In the genomic region with DNA sequence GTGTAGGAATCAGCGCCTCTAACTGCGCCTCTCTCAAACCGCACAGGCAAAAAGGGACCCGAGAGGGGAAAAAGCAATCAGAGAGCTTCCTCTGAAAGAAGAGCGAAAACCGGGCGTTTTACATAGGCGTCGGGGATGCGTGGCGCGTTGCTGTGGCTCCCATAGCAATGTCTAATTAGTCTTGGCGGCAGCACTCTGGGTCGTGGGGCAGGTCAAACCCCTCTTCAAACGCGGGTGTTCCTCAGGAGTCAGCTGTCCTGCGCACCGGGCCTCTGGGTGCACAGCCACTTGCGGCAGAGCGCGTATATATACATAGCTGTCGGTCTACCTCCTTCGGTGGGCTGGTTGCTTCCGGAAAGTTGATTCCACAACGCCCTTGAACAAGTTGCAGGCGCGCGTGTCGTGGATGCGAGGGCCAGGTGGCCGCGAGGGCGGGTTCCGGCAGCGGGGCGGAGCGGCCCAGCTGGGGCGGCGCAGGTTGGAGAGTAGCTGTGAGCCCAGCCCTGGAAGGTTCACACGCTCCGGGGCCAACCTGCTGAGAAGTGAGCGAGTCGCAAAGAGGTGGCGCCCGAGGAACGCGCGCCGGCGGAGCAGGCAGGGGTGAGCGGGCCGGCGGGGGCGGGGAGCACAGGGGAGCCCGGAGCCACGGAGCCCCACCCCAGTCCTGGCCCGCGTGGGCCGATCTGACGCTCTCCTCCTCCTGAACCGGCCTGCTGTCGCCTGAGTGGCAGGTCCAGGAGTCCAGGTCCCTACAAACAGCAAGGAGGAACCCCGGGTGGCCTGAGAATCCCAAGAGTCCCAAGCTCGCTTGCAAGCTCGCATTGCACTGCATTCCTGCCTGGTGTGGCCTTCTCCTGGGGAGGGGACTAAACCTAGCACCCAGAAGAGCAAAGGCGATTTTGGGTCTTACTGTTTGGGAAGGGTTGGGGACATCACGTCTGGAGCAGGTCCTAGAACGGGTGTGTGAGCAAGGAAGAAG, we compare ENCODE assay signal across 8 mouse cellular contexts. TPM values are rescaled to one million over a fixed set of nuclear protein-coding genes. Genes with fewer than 3 reads are reported as not detected.
DNase-seq lines count a peak whose midpoint lies in the region; ATAC-seq and TF ChIP-seq lines count a peak whose summit lies in the region.

Pthlh (minus strand) TSS at position 597 of the 979 bp plus-strand sequence.

- no peaks in the 10 kb centered on the region for H3K36me3 ChIP-seq in intestine, embryonic 14.5 days (ENCODE audit: control insufficient read depth, insufficient read depth, low read length)
- H3K36me3 ChIP-seq in limb, embryonic 10.5 days = no peaks in the 10 kb centered on the region
- H3K36me3 ChIP-seq in midbrain, embryonic 10.5 days = no peaks in the 10 kb centered on the region
- H3K36me3 ChIP-seq in small intestine, adult 2 months (ENCODE audit: control insufficient read depth, insufficient read depth, low read length) = no peaks in the 10 kb centered on the region

- peaks cover 65% of the 10 kb centered on the region for H3K27me3 ChIP-seq in intestine, embryonic 14.5 days (replicated peaks; ENCODE audit: control insufficient read depth, insufficient read depth, low read length)
- H3K27me3 ChIP-seq in limb, embryonic 10.5 days (ENCODE audit: low read depth, poor library complexity, severe bottlenecking) = peaks cover 88% of the 10 kb centered on the region
- peaks cover 84% of the 10 kb centered on the region for H3K27me3 ChIP-seq in midbrain, embryonic 10.5 days (ENCODE audit: low read depth, poor library complexity, severe bottlenecking)
- H3K27me3 ChIP-seq in small intestine, adult 2 months (ENCODE audit: control insufficient read depth, insufficient read depth, low read length) = peaks cover 5% of the 10 kb centered on the region; the same call in 1 of the 2 replicates

- WGBS in intestine, embryonic 14.5 days = under 1% methylated on average over 66 of the region's 68 CpGs
- WGBS in limb, embryonic 10.5 days = under 1% methylated on average over 68 of the region's 68 CpGs
- WGBS in midbrain, embryonic 10.5 days = under 1% methylated on average over 68 of the region's 68 CpGs
- 1% methylated on average over 68 of the region's 68 CpGs for WGBS in small intestine, adult 2 months

- no peak for TF ChIP-seq CTCF in small intestine, adult 2 months (IDR thresholded peaks at IDR 0.05; ENCODE audit: extremely low read depth, insufficient read length, insufficient replicate concordance, low read depth, low read length)

- DNase-seq in adrenal gland, adult 18-20 months (ENCODE audit: low spot score in 2 of 2) = peak; percentile 57 to 60
- DNase-seq in embryo, embryonic 10 days (ENCODE audit: low spot score) = peak; percentile 73
- peak; percentile 66 to 71 for DNase-seq in gastrocnemius, postnatal 36 days
- peak; percentile 79 for DNase-seq in intestine, embryonic 14.5 days (ENCODE audit: low spot score)
- DNase-seq in limb, embryonic 10.5 days (ENCODE audit: low spot score) = peak; percentile 77
- peak; percentile 70 for DNase-seq in midbrain, embryonic 10.5 days (ENCODE audit: low spot score)
- DNase-seq in MN1 (ENCODE audit: low spot score) = no peak

- intact Hi-C loops in gastrocnemius, postnatal 36 days (cut with DNase I) = loop anchor here (5.0 to 10.0 kb wide), 3 partner anchors 211 to 548 kb away; partner anchors contain the start of gene Ccdc91

- H3K9me3 ChIP-seq in intestine, embryonic 14.5 days (ENCODE audit: control insufficient read depth, low read length) = no peaks in the 10 kb centered on the region
- no peaks in the 10 kb centered on the region for H3K9me3 ChIP-seq in limb, embryonic 10.5 days (replicated peaks)
- H3K9me3 ChIP-seq in midbrain, embryonic 10.5 days (replicated peaks) = no peaks in the 10 kb centered on the region

- peak; percentile 86 for ATAC-seq in intestine, embryonic 14.5 days (replicated peaks; ENCODE audit: low FRiP score, low TSS enrichment, low read depth)

- H3K4me3 ChIP-seq in intestine, embryonic 14.5 days (ENCODE audit: low read depth, low read length) = peak within 1 kb of the TSS; percentile 42
- peak within 1 kb of the TSS; percentile 55 for H3K4me3 ChIP-seq in limb, embryonic 10.5 days
- peak within 1 kb of the TSS; percentile 66 for H3K4me3 ChIP-seq in midbrain, embryonic 10.5 days
- peak within 1 kb of the TSS; percentile 62 for H3K4me3 ChIP-seq in small intestine, adult 2 months (ENCODE audit: low read depth, low read length)

- 0 out of 2 replicates have a peak within 1 kb of the TSS, but pooled peaks have one; percentile 29 for H3K9ac ChIP-seq in intestine, embryonic 14.5 days (ENCODE audit: low read length)

- no peak within 1 kb of the TSS for H3K27ac ChIP-seq in intestine, embryonic 14.5 days (ENCODE audit: low read depth)
- H3K27ac ChIP-seq in limb, embryonic 10.5 days = no peak within 1 kb of the TSS
- H3K27ac ChIP-seq in midbrain, embryonic 10.5 days (replicated peaks) = peak within 1 kb of the TSS; percentile 33; the same call in 1 of the 2 replicates
- H3K27ac ChIP-seq in small intestine, adult 2 months (ENCODE audit: insufficient read depth, low read depth, low read length) = no peak within 1 kb of the TSS

- TF ChIP-seq POLR2A in small intestine, adult 2 months (IDR thresholded peaks at IDR 0.05; ENCODE audit: low read depth, low read length) = peak; percentile 27; the same call in 1 of the 2 replicates

- H3K4me2 ChIP-seq in intestine, embryonic 14.5 days (ENCODE audit: low read length) = peak within 1 kb of the TSS; percentile 88

- 0 out of 2 replicates have a peak, but pooled peaks cover 8% of the 10 kb centered on the region for H3K4me1 ChIP-seq in intestine, embryonic 14.5 days (replicated peaks; ENCODE audit: control insufficient read depth, insufficient read depth, low read length)
- H3K4me1 ChIP-seq in limb, embryonic 10.5 days = peaks cover 29% of the 10 kb centered on the region
- peaks cover 25% of the 10 kb centered on the region for H3K4me1 ChIP-seq in midbrain, embryonic 10.5 days
- peaks cover 8% of the 10 kb centered on the region for H3K4me1 ChIP-seq in small intestine, adult 2 months (ENCODE audit: control insufficient read depth, insufficient read depth, insufficient read length, low read length)

RNA-seq across cellular contexts. Expression of gene Pthlh, which starts in this region (rescaled TPM):
- 1 to 10 TPM in 1 of 2 experiments, under 1 TPM in 1; 0.23 to 1.3 TPM for total RNA-seq in adrenal gland, adult 18-20 months (2021)
- total RNA-seq in gastrocnemius, postnatal 36 days (2021) = 1 to 10 TPM; 1.2 to 1.9 TPM
- polyA plus RNA-seq in intestine, embryonic 14.5 days (2014; fragmentation: Nextera tagmentation; extraction: Ambion mirVana) = 1.0 and 1.5 TPM in 2 replicates
- 0.39 and 0.71 TPM in 2 replicates for polyA plus RNA-seq in limb, embryonic 10.5 days (2016; fragmentation: Nextera tagmentation; extraction: Ambion mirVana)
- polyA plus RNA-seq in midbrain, embryonic 10.5 days (2016; fragmentation: Nextera tagmentation; extraction: Ambion mirVana) = 0.42 and 0.46 TPM in 2 replicates
- polyA plus RNA-seq in small intestine, adult 2 months (2012; rRNA removed) = 0.32 and 0.41 TPM in 2 replicates

Comparison
In these comparisons a context has a peak if more than half of its experiments do, and no peak if none do; other contexts are left out.
1. Peak in DNase-seq and H3K4me3 ChIP-seq in limb, embryonic 10.5 days; RNA of the gene not detected or under 1 TPM.
2. Peak in DNase-seq, H3K4me3 ChIP-seq and H3K27ac ChIP-seq in midbrain, embryonic 10.5 days; RNA of the gene not detected or under 1 TPM.